Mouse (Mus musculus) cortical plate, adult 2 months (tissue): ENCODE measurements around the gene Elf1.

Experiments used
- CTCF ChIP-seq: fragments of 200-500 bp; IDR thresholded peaks from 2 replicates; pipeline ENCODE4 v1.5.1; 2011; ENCODE audit warnings: mild to moderate bottlenecking, control low read depth, low read length; ENCODE audit not compliant: insufficient read depth; ENCODE audit errors: extremely low read depth
- POLR2A ChIP-seq: fragments of 200-500 bp; IDR thresholded peaks from 2 replicates; pipeline ENCODE4 v1.6.1; 2011; ENCODE audit warnings: mild to moderate bottlenecking, low read length, control low read depth; ENCODE audit not compliant: insufficient read depth; ENCODE audit errors: extremely low read depth

GRCm38 (mm10) chr14:79460401-79460800 is 20.6 kb upstream of the Elf1 start:
- TF ChIP-seq CTCF (no peak), POLR2A (no peak)
